Mouse (Mus musculus) stomach, embryonic 16.5 days (tissue): ENCODE results near the gene Gemin7. TPM values are rescaled to one million over a fixed set of nuclear protein-coding genes. Genes with fewer than 3 reads are reported as not detected.

Experiments
- ATAC-seq: fragments of 200-750 bp; cut with Nextera tagmentation; 2 replicates; pipeline ENCODE4 v1.8.0; 2017; ENCODE audit warnings: moderate number of reproducible peaks, moderate TSS enrichment; ENCODE audit not compliant: insufficient read depth, low FRiP score
- H3K27ac ChIP-seq: fragments of 300-500 bp; sonication (generic); 2 replicates; pipeline ENCODE4 v1.5.1; 2014; ENCODE audit warnings: low read length
- H3K27me3 ChIP-seq: fragments of 300-500 bp; sonication (generic); 2 replicates; pipeline ENCODE4 v1.6.1; 2014; ENCODE audit warnings: low read length, control low read depth, mixed read lengths; ENCODE audit not compliant: control insufficient read depth, insufficient read depth
- H3K36me3 ChIP-seq: fragments of 300-500 bp; sonication (generic); 2 replicates; pipeline ENCODE4 v1.6.1; 2014; ENCODE audit warnings: low read length; ENCODE audit not compliant: control insufficient read depth, insufficient read depth
- H3K4me1 ChIP-seq: fragments of 300-500 bp; sonication (generic); 2 replicates; pipeline ENCODE4 v1.6.1; 2014; ENCODE audit warnings: low read length, control low read depth, mixed read lengths; ENCODE audit not compliant: control insufficient read depth, insufficient read depth
- H3K4me2 ChIP-seq: fragments of 300-500 bp; sonication (generic); 2 replicates; pipeline ENCODE4 v1.6.1; 2014; ENCODE audit warnings: low read depth, low read length, mixed read lengths
- H3K4me3 ChIP-seq: fragments of 300-500 bp; sonication (generic); replicated peaks from 2 replicates; pipeline ENCODE4 v1.5.1; 2014; ENCODE audit warnings: mild to moderate bottlenecking, low read length
- H3K9ac ChIP-seq: fragments of 300-500 bp; sonication (generic); 2 replicates; pipeline ENCODE4 v1.6.1; 2014; ENCODE audit warnings: low read length
- H3K9me3 ChIP-seq: fragments of 300-500 bp; sonication (generic); replicated peaks from 2 replicates; pipeline ENCODE4 v1.6.1; 2016; ENCODE audit warnings: low read length, control low read depth; ENCODE audit not compliant: control insufficient read depth
- WGBS: fragments of 180-500 bp; shearing (Covaris S2); extraction: QIAGEN DNeasy Blood & Tissue Kit; methylation state at CpG from one replicate; pipeline ENCODE4 v1.1.7; 2014; 5-methylcytosine and 5-hydroxymethylcytosine counted together
- polyA plus RNA-seq: library from polyadenylated mRNA; unstranded; fragments of >200 nt; fragmentation: Nextera tagmentation; extraction: Ambion mirVana; gene quantifications from 2 replicates; pipeline ENCODE4 v1.2.1, GENCODE M21; 2015

Gene Gemin7
- polyA plus RNA-seq, 1 experiment from 2014 or later: 141 TPM

- H3K9me3 ChIP-seq: no peaks in the 10 kb centered on the region
- H3K4me3 ChIP-seq: no peak overlapping the region
- no peak overlapping the region for H3K4me2 ChIP-seq
- no peaks in the 10 kb centered on the region for H3K36me3 ChIP-seq
- ATAC-seq: peak; percentile 31; the same call in 1 of the 2 replicates
- H3K4me1 ChIP-seq: peaks cover 45% of the 10 kb centered on the region
- H3K27me3 ChIP-seq: no peaks in the 10 kb centered on the region
- WGBS: 60% methylated on average over 8 of the region's 8 CpGs
- no peak overlapping the region for H3K9ac ChIP-seq
- H3K27ac ChIP-seq: no peak overlapping the region
Observed at GRCm38 (mm10) chr7:19542155-19542691, 35.2 kb downstream of the Gemin7 start.

- Histone ChIP-seq H3K36me3 (no peaks in the 10 kb centered on the region), H3K27ac (no peak overlapping the region), H3K27me3 (no peaks in the 10 kb centered on the region), H3K4me3 (no peak overlapping the region), H3K9ac (no peak overlapping the region), H3K9me3 (no peaks in the 10 kb centered on the region), H3K4me1 (peaks cover 41% of the 10 kb centered on the region), H3K4me2 (no peak overlapping the region)
- 70% methylated on average over 7 of the region's 7 CpGs for WGBS
- ATAC-seq: no peak
Observed at GRCm38 (mm10) chr7:19541681-19542154, 35.7 kb downstream of the Gemin7 start.

- no peaks in the 10 kb centered on the region for H3K36me3 ChIP-seq
- H3K27ac ChIP-seq: no peak overlapping the region
- no peak overlapping the region for H3K4me3 ChIP-seq
- no peak overlapping the region for H3K9ac ChIP-seq
- no peak for ATAC-seq
- H3K27me3 ChIP-seq: no peaks in the 10 kb centered on the region
- peaks cover 34% of the 10 kb centered on the region for H3K4me1 ChIP-seq
- H3K9me3 ChIP-seq: no peaks in the 10 kb centered on the region
- 78% methylated on average over 2 of the region's 2 CpGs for WGBS
- H3K4me2 ChIP-seq: no peak overlapping the region
Observed at GRCm38 (mm10) chr7:19540771-19541566, 36.4 kb downstream of the Gemin7 start.

GRCm38 (mm10) chr7:19534676-19535075, 42.7 kb downstream of the Gemin7 start:
- no peaks in the 10 kb centered on the region for H3K9me3 ChIP-seq
- H3K36me3 ChIP-seq: peaks cover 17% of the 10 kb centered on the region
- no peak overlapping the region for H3K4me2 ChIP-seq
- H3K4me1 ChIP-seq: no peaks in the 10 kb centered on the region
- no peak overlapping the region for H3K27ac ChIP-seq
- 91% methylated on average over 10 of the region's 10 CpGs for WGBS
- H3K4me3 ChIP-seq: no peak overlapping the region
- H3K27me3 ChIP-seq: no peaks in the 10 kb centered on the region
- no peak for ATAC-seq
- H3K9ac ChIP-seq: no peak overlapping the region

- whole genome bisulfite sequencing: 84% methylated on average over 14 of the region's 14 CpGs
- no peak overlapping the region for H3K27ac ChIP-seq
- no peak overlapping the region for H3K9ac ChIP-seq
- no peaks in the 10 kb centered on the region for H3K9me3 ChIP-seq
- H3K27me3 ChIP-seq: no peaks in the 10 kb centered on the region
- peaks cover 17% of the 10 kb centered on the region for H3K36me3 ChIP-seq
- ATAC-seq: no peak
- H3K4me3 ChIP-seq: no peak overlapping the region
- H3K4me1 ChIP-seq: no peaks in the 10 kb centered on the region
- H3K4me2 ChIP-seq: no peak overlapping the region
Observed at GRCm38 (mm10) chr7:19532240-19532639, 45.2 kb downstream of the Gemin7 start.

- Histone ChIP-seq H3K4me3 (no peak overlapping the region), H3K27ac (no peak overlapping the region), H3K27me3 (no peaks in the 10 kb centered on the region), H3K4me2 (no peak overlapping the region), H3K9ac (no peak overlapping the region), H3K4me1 (no peaks in the 10 kb centered on the region), H3K36me3 (peaks cover 17% of the 10 kb centered on the region), H3K9me3 (no peaks in the 10 kb centered on the region)
- ATAC-seq: no peak
- WGBS: 71% methylated on average over 10 of the region's 10 CpGs
Observed at GRCm38 (mm10) chr7:19531077-19531476, 46.3 kb downstream of the Gemin7 start.

GRCm38 (mm10) chr7:19525105-19525481, 52.3 kb downstream of the Gemin7 start:
- Histone ChIP-seq H3K27ac (no peak overlapping the region), H3K4me3 (no peak overlapping the region), H3K36me3 (no peaks in the 10 kb centered on the region), H3K9ac (no peak overlapping the region), H3K9me3 (no peaks in the 10 kb centered on the region), H3K4me2 (no peak overlapping the region), H3K4me1 (peaks cover 17% of the 10 kb centered on the region), H3K27me3 (peaks cover 53% of the 10 kb centered on the region)
- ATAC-seq: no peak
- 67% methylated on average over 2 of the region's 2 CpGs for WGBS

- Histone ChIP-seq H3K27ac (no peak overlapping the region), H3K4me2 (peak overlapping the region; percentile 73), H3K9ac (peak overlapping the region; percentile 61), H3K4me1 (peaks cover 21% of the 10 kb centered on the region), H3K4me3 (peak overlapping the region; percentile 45), H3K27me3 (peaks cover 58% of the 10 kb centered on the region), H3K36me3 (no peaks in the 10 kb centered on the region), H3K9me3 (no peaks in the 10 kb centered on the region)
- no peak for ATAC-seq
- 12% methylated on average over 24 of the region's 24 CpGs for WGBS
Observed at GRCm38 (mm10) chr7:19524420-19525104, 52.8 kb downstream of the Gemin7 start.
